ENCODE assay signal across 9 mouse cellular contexts in the genomic region with DNA sequence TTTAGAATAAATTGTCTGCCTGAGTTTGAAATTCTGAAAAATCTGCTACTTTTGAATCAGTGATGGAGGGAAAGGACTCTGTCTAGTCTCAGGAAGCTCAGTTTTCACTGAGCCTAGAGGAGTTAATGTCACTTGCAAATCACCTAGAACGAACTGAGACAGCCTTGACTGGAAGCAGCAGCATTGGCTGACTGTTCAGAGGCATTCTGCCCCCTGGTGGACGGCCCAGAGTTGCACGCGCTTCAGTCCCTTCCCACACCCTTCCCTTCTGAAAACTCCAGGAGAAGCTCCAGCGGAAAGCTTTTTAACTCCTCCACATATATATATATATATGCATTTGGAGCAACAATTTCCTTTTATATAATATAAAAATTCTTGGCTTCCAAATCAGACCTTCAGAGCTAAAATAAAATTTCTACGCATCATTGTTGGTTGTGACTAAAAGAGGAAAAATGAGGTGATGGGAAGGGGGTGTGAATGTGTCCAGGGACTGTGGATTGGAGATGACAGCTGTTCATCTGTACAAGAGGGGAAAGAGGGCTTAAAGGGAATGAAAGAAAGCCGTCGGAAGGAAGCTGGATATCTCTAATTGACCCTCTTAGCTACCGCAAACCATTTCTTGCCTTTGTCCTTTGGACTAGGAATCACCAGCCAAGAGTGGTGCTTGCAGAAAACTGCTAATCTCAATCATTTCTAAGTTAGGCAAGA. TPM values are rescaled to one million over a fixed set of nuclear protein-coding genes. Genes with fewer than 3 reads are reported as not detected.
A peak's percentile ranks its signal among the peaks of the same experiment; 100 is the strongest.
DNase-seq lines count a peak whose midpoint lies in the region; ATAC-seq and TF ChIP-seq lines count a peak whose summit lies in the region.
"Had no signal": no experiment of that assay in that cellular context is flagged by ENCODE, and none has a peak within 500 bp of the region (broad histone marks: within the 10 kb centered on the region; RNA-seq: fewer than 3 reads in every experiment).

No protein-coding gene starts in this region.

- no peak overlapping the region for H3K27ac ChIP-seq in CH12.LX (ENCODE audit: insufficient read depth, low read depth)
- H3K27ac ChIP-seq in lung, embryonic 14.5 days (ENCODE audit: low read depth): no peak overlapping the region
- H3K27ac ChIP-seq: heart, embryonic 15.5 days had no signal

- TF ChIP-seq CTCF in CH12.LX (conservative IDR thresholded peaks at IDR 0.05 in 1 of 2, IDR thresholded peaks at IDR 0.05 in 1 of 2; ENCODE audit: low read depth in 2 of 2, low read length in 2 of 2): peak; percentile 66 to 67
- peak; percentile 89 for TF ChIP-seq CTCF in lung, embryonic 14.5 days (IDR thresholded peaks at IDR 0.05; ENCODE audit: low read depth)

- no peak overlapping the region for H3K4me2 ChIP-seq in CH12.LX (ENCODE audit: insufficient read depth, low read depth, poor library complexity, severe bottlenecking)
- no peak overlapping the region for H3K4me2 ChIP-seq in lung, embryonic 14.5 days
- H3K4me2 ChIP-seq: heart, embryonic 15.5 days had no signal

- ATAC-seq in lung, embryonic 14.5 days (ENCODE audit: insufficient read depth): peak; percentile 79; the same call in 1 of the 2 replicates

- WGBS in large intestine, adult 2 months: 33% methylated on average over 9 of the region's 9 CpGs
- WGBS in lung, embryonic 14.5 days: 21% methylated on average over 9 of the region's 9 CpGs

- dilution Hi-C loops in CH12.LX (cut with MboI; ENCODE audit: extremely low pct_ligation_motif_present, extremely low pct_unique_long_range_greater_than_20kb, low sequenced_read_pairs): no loop called here

- in situ Hi-C loops in CH12.LX (cut with MboI; ENCODE audit: low pct_ligation_motif_present, low pct_unique_long_range_greater_than_20kb, low sequenced_read_pairs): loop anchor here (25.0 kb wide), 1 partner anchor 1315 kb away; no protein-coding TSS in a partner anchor

- no peak overlapping the region for H3K4me3 ChIP-seq in CH12.LX (replicated peaks in 1 of 3; ENCODE audit: low read depth in 2 of 3, low read length in 2 of 3, poor library complexity in 1 of 3)
- H3K4me3 ChIP-seq in lung, embryonic 14.5 days (ENCODE audit: low read depth, low read length): no peak overlapping the region
- H3K4me3 ChIP-seq: heart, embryonic 15.5 days had no signal

- peaks cover 0 to 18% of the 10 kb centered on the region in 2 experiments; a peak in 2 of 4 replicates for H3K4me1 ChIP-seq in CH12.LX (ENCODE audit: control insufficient read depth in 1 of 2, insufficient read depth in 2 of 2)
- H3K4me1 ChIP-seq in lung, embryonic 14.5 days (ENCODE audit: insufficient read depth): no peaks in the 10 kb centered on the region; the same call in 1 of the 2 replicates

- TF ChIP-seq RAD21 in CH12.LX (IDR thresholded peaks at IDR 0.05; ENCODE audit: low read depth, low read length): peak; percentile 61

- H3K36me3 ChIP-seq in CH12.LX (replicated peaks in 1 of 2; ENCODE audit: control insufficient read depth in 1 of 2, insufficient read depth in 1 of 2, low read length in 1 of 2): no peaks in the 10 kb centered on the region
- no peaks in the 10 kb centered on the region for H3K36me3 ChIP-seq in lung, embryonic 14.5 days (ENCODE audit: insufficient read depth)
- H3K36me3 ChIP-seq: heart, embryonic 15.5 days had no signal

- no peak overlapping the region for H3K9ac ChIP-seq in CH12.LX (ENCODE audit: insufficient read depth, low read depth)
- H3K9ac ChIP-seq in lung, embryonic 14.5 days: no peak overlapping the region
- H3K9ac ChIP-seq: heart, embryonic 15.5 days had no signal

- DNase-seq in CH12.LX (ENCODE audit: extremely low read depth) (peak; percentile 72), adipocyte (ENCODE audit: low spot score) (peak; percentile 19)
- DNase-seq in embryo, embryonic 11 days: peak; percentile 84
- DNase-seq in heart, postnatal 4 days: peak; percentile 81
- DNase-seq in large intestine, adult 2 months (ENCODE audit: low read depth, low spot score): peak; percentile 4
- peak; percentile 91 for DNase-seq in lung, embryonic 14.5 days
- DNase-seq in ovary, postnatal 14 days (ENCODE audit: low spot score): peak; percentile 55
- peak; percentile 34 to 72 for DNase-seq in urinary bladder, postnatal 4 days (ENCODE audit: low spot score in 2 of 2)

- H3K9me3 ChIP-seq in CH12.LX (replicated peaks; ENCODE audit: low read length): peaks cover 2% of the 10 kb centered on the region
- H3K9me3 ChIP-seq in lung, embryonic 14.5 days (ENCODE audit: low read depth, low read length): no peaks in the 10 kb centered on the region
- H3K9me3 ChIP-seq: heart, embryonic 15.5 days had no signal

- H3K79me2 ChIP-seq in CH12.LX (replicated peaks; ENCODE audit: control insufficient read depth, extremely low read depth, insufficient read depth, poor library complexity, severe bottlenecking): no peaks in the 10 kb centered on the region

- TF ChIP-seq POLR2A in CH12.LX (IDR thresholded peaks at IDR 0.05; ENCODE audit: low read depth, low read length): no peak

- H3K27me3 ChIP-seq in CH12.LX (replicated peaks): no peaks in the 10 kb centered on the region
- H3K27me3 ChIP-seq in lung, embryonic 14.5 days (ENCODE audit: insufficient read depth, low read length): peaks cover 4% of the 10 kb centered on the region

- no peak for TF ChIP-seq EP300 in CH12.LX (IDR thresholded peaks at IDR 0.05; ENCODE audit: low read length)

TF ChIP-seq in CH12.LX, 34 proteins besides CTCF, POLR2A, EP300 and RAD21:
- TF ChIP-seq SMC3 (IDR thresholded peaks at IDR 0.05; ENCODE audit: low read depth, low read length): peak; percentile 82
- TF ChIP-seq GABPA (IDR thresholded peaks at IDR 0.05; ENCODE audit: insufficient replicate concordance, low read depth, low read length): no peak
- no peak for TF ChIP-seq ZMIZ1 (IDR thresholded peaks at IDR 0.05; ENCODE audit: low read depth, low read length)
- TF ChIP-seq ZKSCAN1 (IDR thresholded peaks at IDR 0.05; ENCODE audit: borderline replicate concordance, low read depth, low read length): no peak
- no peak for TF ChIP-seq IRF4 (IDR thresholded peaks at IDR 0.05; ENCODE audit: low read depth, low read length)
- TF ChIP-seq ZC3H11A (IDR thresholded peaks at IDR 0.05; ENCODE audit: low read depth, low read length): 0 out of 2 replicates have a peak, but pooled peaks have one; percentile 25
- no peak for TF ChIP-seq MEF2A (IDR thresholded peaks at IDR 0.05; ENCODE audit: borderline replicate concordance, low read depth, low read length)
- no peak for TF ChIP-seq NELFE (IDR thresholded peaks at IDR 0.05; ENCODE audit: low read depth, low read length)
- TF ChIP-seq RCOR1 (conservative IDR thresholded peaks at IDR 0.05; ENCODE audit: low read depth, low read length): no peak
- no peak for TF ChIP-seq NRF1 (IDR thresholded peaks at IDR 0.05; ENCODE audit: low read depth, low read length)
- TF ChIP-seq POLR2AphosphoS2 (IDR thresholded peaks at IDR 0.05; ENCODE audit: low read depth, low read length): no peak
- no peak for TF ChIP-seq PAX5 (IDR thresholded peaks at IDR 0.05; ENCODE audit: low read length)

RNA-seq across cellular contexts. Expression of a gene that starts 6.6 kb away (rescaled TPM):
- not detected in 2 replicates for total RNA-seq in CH12.LX (2012; rRNA removed)
- total RNA-seq in CH12.LX (2014; rRNA removed): not detected in 2 replicates
- polyA plus RNA-seq in CH12.LX (2012; ENCODE audit: insufficient read length, low read depth): not detected in 2 replicates
- under 1 TPM; 0.18 to 0.31 TPM for total RNA-seq in heart, postnatal 4 days (2021)
- 0.30 and 0.58 TPM in 2 replicates for polyA plus RNA-seq in large intestine, adult 2 months (2012; rRNA removed)
- polyA plus RNA-seq in lung, embryonic 14.5 days (2014; fragmentation: Nextera tagmentation; extraction: Ambion mirVana): 0.16 and 0.18 TPM in 2 replicates

Comparison
In these comparisons a context has a peak if more than half of its experiments do, and no peak if none do; other contexts are left out.
1. DNase-seq: peak in every context shown above with its lines; median percentile 91 in lung, embryonic 14.5 days; 84 in embryo, embryonic 11 days; 81 in heart, postnatal 4 days; 72 in CH12.LX; 55 in ovary, postnatal 14 days; 53 in urinary bladder, postnatal 4 days; 19 in adipocyte; 4 in large intestine, adult 2 months.